18 mouse cellular contexts compared by ENCODE assay signal in the genomic region with DNA sequence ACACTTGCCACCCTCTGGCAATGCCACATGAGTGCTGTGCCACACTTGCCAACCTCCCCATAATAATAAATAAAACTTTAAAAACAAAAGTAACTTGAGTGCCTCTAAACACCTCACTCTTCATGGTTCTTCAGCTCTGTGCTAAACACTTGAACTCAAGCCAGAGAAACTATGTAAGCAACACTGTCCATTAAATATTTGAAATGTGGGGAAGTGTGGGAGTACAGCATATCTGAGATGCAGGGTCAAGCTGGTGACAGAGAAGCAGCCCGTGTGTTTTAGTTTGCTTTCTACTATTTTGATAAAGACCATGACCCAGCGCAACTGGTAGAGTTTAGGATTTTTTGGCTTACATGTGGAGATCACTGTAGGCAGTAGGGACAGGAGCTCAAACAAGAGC.
"Had no signal": no experiment of that assay in that cellular context is flagged by ENCODE, and none has a peak within 500 bp of the region (broad histone marks: within the 10 kb centered on the region; RNA-seq: fewer than 3 reads in every experiment).

No protein-coding gene starts in this region.

- H3K4me1 ChIP-seq: liver, embryonic 15.5 days; lung, embryonic 15.5 days; neural tube, embryonic 13.5 days; stomach, embryonic 15.5 days had no signal

- H3K4me2 ChIP-seq: liver, embryonic 13.5 days; liver, embryonic 15.5 days; lung, embryonic 15.5 days; midbrain, embryonic 12.5 days; neural tube, embryonic 13.5 days; neural tube, embryonic 15.5 days; stomach, embryonic 15.5 days had no signal

- H3K36me3 ChIP-seq: liver, embryonic 13.5 days; liver, embryonic 15.5 days; lung, embryonic 15.5 days; midbrain, embryonic 10.5 days; midbrain, embryonic 12.5 days; neural tube, embryonic 13.5 days; neural tube, embryonic 15.5 days; stomach, embryonic 15.5 days had no signal

- DNase-seq: liver, embryonic 13.5 days; liver, postnatal 0 days; midbrain, embryonic 14.5 days; retina, postnatal 1 day; right cerebral cortex, adult 18-20 months; thymus, adult 2 months; thymus, postnatal 25 days; thymus, postnatal 4 days had no signal

- H3K27ac ChIP-seq: liver, embryonic 13.5 days; liver, embryonic 15.5 days; lung, embryonic 15.5 days; midbrain, embryonic 10.5 days; midbrain, embryonic 12.5 days; neural tube, embryonic 13.5 days; neural tube, embryonic 15.5 days; stomach, embryonic 15.5 days; stomach, postnatal 0 days had no signal

- H3K27me3 ChIP-seq: liver, embryonic 13.5 days; liver, embryonic 15.5 days; lung, embryonic 15.5 days; midbrain, embryonic 12.5 days; neural tube, embryonic 13.5 days; neural tube, embryonic 15.5 days; stomach, embryonic 15.5 days had no signal

- H3K4me3 ChIP-seq: liver, embryonic 13.5 days; liver, embryonic 15.5 days; lung, embryonic 15.5 days; midbrain, embryonic 10.5 days; midbrain, embryonic 12.5 days; myocyte; neural tube, embryonic 13.5 days; neural tube, embryonic 15.5 days; stomach, embryonic 15.5 days had no signal

- H3K9me3 ChIP-seq: liver, embryonic 13.5 days; liver, embryonic 15.5 days; lung, embryonic 15.5 days; midbrain, embryonic 10.5 days; midbrain, embryonic 12.5 days; neural tube, embryonic 13.5 days; neural tube, embryonic 15.5 days; stomach, embryonic 15.5 days had no signal

- ATAC-seq: liver, postnatal 0 days; midbrain, embryonic 16.5 days had no signal

- H3K9ac ChIP-seq: liver, embryonic 13.5 days; liver, embryonic 15.5 days; liver, postnatal 0 days; lung, embryonic 15.5 days; midbrain, embryonic 12.5 days; neural tube, embryonic 13.5 days; neural tube, embryonic 15.5 days; stomach, embryonic 15.5 days had no signal
